In genomic region chr5:124393726-124394125, GRCm38 (mm10) we compare ENCODE assay signal across 14 mouse cellular contexts.
"Had no signal": no experiment of that assay in that cellular context is flagged by ENCODE, and none has a peak within 500 bp of the region (broad histone marks: within the 10 kb centered on the region; RNA-seq: fewer than 3 reads in every experiment).

No protein-coding gene starts in this region.

- H3K27ac ChIP-seq: layer of hippocampus, adult 2 months; limb, embryonic 12.5 days; liver, embryonic 14.5 days; midbrain, embryonic 13.5 days; stomach, postnatal 0 days had no signal

- ATAC-seq: midbrain, embryonic 13.5 days had no signal

- H3K4me1 ChIP-seq: limb, embryonic 12.5 days; midbrain, embryonic 13.5 days had no signal

- H3K9ac ChIP-seq: limb, embryonic 12.5 days; liver, embryonic 14.5 days; lung, embryonic 14.5 days; midbrain, embryonic 13.5 days had no signal

- H3K4me2 ChIP-seq: limb, embryonic 12.5 days; lung, embryonic 14.5 days; midbrain, embryonic 13.5 days had no signal

- H3K9me3 ChIP-seq: limb, embryonic 12.5 days; midbrain, embryonic 13.5 days had no signal

- DNase-seq: kidney, postnatal 10 days; kidney, postnatal 4 days; liver; lung, embryonic 14.5 days; lung, postnatal 10 days; lung, postnatal 4 days; right cerebral cortex, adult 18-20 months; right cerebral cortex, postnatal 25 days; thymus, postnatal 4 days had no signal

- H3K27me3 ChIP-seq: limb, embryonic 12.5 days; midbrain, embryonic 13.5 days had no signal

- H3K4me3 ChIP-seq: layer of hippocampus, adult 2 months; limb, embryonic 12.5 days; midbrain, embryonic 13.5 days had no signal
